Mouse (Mus musculus) kidney, adult 2 months (tissue): ENCODE measurements around the gene Kras. TPM values are rescaled to one million over a fixed set of nuclear protein-coding genes. Genes with fewer than 3 reads are reported as not detected.
A peak's percentile ranks its signal among the peaks of the same experiment; 100 is the strongest.

Experiments used
- DNase-seq: peaks from one replicate; pipeline ENCODE4 v3.0.0; 2021
- H3K27ac ChIP-seq: fragments of 200-500 bp; 2 replicates; pipeline ENCODE4 v1.5.1; 2012; ENCODE audit warnings: low read depth, low read length, control low read depth, inconsistent platforms; ENCODE audit not compliant: insufficient read depth
- H3K27me3 ChIP-seq: fragments of 200-500 bp; replicated peaks from 2 replicates; pipeline ENCODE4 v1.6.1; 2012; ENCODE audit warnings: mild to moderate bottlenecking, moderate library complexity, low read length, inconsistent platforms; ENCODE audit not compliant: control insufficient read depth, insufficient read depth
- H3K36me3 ChIP-seq: fragments of 200-500 bp; 2 replicates; pipeline ENCODE4 v1.6.1; 2012; ENCODE audit warnings: mild to moderate bottlenecking, moderate library complexity, low read length, inconsistent platforms; ENCODE audit not compliant: control insufficient read depth, insufficient read depth
- H3K4me1 ChIP-seq: fragments of 200-500 bp; 2 replicates; pipeline ENCODE4 v1.6.1; 2011; ENCODE audit warnings: low read length; ENCODE audit not compliant: control insufficient read depth, insufficient read depth
- H3K4me3 ChIP-seq: fragments of 200-500 bp; 2 replicates; pipeline ENCODE4 v1.5.1; 2011; ENCODE audit warnings: mild to moderate bottlenecking, low read depth, low read length, control low read depth; ENCODE audit not compliant: insufficient read depth
- CTCF ChIP-seq: fragments of 200-500 bp; conservative IDR thresholded peaks from 2 replicates; pipeline ENCODE4 v1.5.1; 2011; ENCODE audit warnings: low read depth, mild to moderate bottlenecking, control low read depth, low read length, moderate library complexity, mixed read lengths; ENCODE audit not compliant: insufficient read depth, insufficient read length
- POLR2A ChIP-seq: fragments of 200-500 bp; IDR thresholded peaks from one replicate; pipeline ENCODE4 v1.6.1; 2011; ENCODE audit warnings: low read depth, low read length, control low read depth
- WGBS: fragments of 180-500 bp; shearing (Covaris S2); methylation state at CpG from one replicate; pipeline ENCODE4 v1.1.7; 2018; 5-methylcytosine and 5-hydroxymethylcytosine counted together
- polyA plus RNA-seq: library from polyadenylated mRNA; depleted of rRNA; stranded (reverse); fragments of >200 nt; gene quantifications from 2 replicates; pipeline ENCODE4 v1.2.3, GENCODE M21; 2012

Kras gene
- polyA plus RNA-seq, 1 experiment = 14.3 TPM

DNA sequence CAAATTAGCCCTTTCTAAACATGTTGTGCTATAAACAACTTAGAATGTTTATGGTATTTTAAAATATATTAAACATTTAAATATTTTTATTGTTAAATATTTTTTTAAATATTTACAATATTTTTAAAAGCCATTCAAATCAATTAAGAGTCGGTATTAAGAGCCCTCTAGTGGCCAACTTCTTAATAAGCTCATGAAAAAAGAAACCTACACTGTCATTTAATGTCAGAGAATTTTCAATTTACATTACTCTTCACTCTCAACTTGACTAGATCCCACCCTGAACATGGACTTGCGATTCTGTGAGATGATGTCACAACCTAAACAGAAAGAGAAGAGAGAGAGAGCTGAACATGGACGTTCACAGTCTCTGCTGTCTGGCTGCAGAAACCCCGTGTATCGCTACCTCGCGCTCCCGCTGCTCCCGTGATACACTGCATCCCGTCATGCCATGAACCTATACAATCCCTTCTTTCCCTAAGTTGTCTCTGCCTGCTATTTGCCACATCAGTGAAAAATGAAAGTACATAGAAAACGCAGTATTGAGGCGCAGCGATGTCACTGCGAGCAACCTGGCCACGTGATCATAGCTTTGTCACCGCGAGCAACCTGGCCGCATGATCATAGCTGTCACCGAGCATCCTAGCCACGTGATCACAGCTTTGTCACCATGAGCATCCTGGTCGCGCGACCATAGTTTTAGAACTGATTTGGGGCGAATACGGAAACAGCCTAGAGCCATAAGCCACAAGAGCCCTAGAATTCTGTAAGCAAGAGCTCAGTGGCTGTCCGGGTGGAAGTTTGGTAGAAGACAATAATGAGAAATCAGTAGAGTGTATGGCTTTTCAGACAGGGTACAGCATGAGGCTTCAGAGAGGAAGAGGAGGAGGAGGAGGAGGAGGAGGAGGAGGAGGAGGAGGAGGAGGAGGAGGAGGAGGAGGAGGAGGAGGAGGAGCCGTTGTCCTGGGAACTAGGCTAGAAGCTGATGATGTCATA lies 62.6 kb downstream of the Kras start:
- DNase-seq = peak; percentile 20
- H3K27me3 ChIP-seq = no peaks in the 10 kb centered on the region
- TF ChIP-seq POLR2A = no peak
- TF ChIP-seq CTCF = no peak
- WGBS = 46% methylated on average over 27 of the region's 27 CpGs
- H3K27ac ChIP-seq = no peak overlapping the region
- no peaks in the 10 kb centered on the region for H3K4me1 ChIP-seq
- peak overlapping the region; percentile 50 for H3K4me3 ChIP-seq
- no peaks in the 10 kb centered on the region for H3K36me3 ChIP-seq

DNA sequence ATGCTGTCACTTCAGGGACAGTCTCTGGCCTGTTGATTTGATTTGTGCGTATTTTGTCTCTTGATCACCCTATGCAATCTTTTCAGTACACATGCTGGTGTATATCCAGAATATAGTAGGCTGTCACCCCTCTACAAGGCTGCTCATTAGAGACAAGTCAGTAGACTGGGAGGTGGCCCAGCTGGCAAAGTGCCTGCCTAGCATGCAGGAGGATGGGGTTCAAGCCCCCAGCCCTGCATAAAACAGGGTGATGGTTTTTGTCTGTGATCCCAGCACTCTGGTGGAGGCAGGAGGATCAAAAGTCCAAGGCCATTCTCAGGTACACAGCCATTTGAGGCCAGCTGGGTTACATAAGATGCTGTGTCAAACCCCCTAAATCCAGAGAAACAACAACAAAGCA lies 63.9 kb downstream of the Kras start:
- 95% methylated on average over 1 of the region's 1 CpGs for WGBS
- no peak overlapping the region for H3K4me3 ChIP-seq
- no peak overlapping the region for H3K27ac ChIP-seq
- no peak for DNase-seq
- no peaks in the 10 kb centered on the region for H3K27me3 ChIP-seq
- H3K36me3 ChIP-seq = no peaks in the 10 kb centered on the region
- H3K4me1 ChIP-seq = no peaks in the 10 kb centered on the region
- TF ChIP-seq CTCF (no peak), POLR2A (no peak)

DNA sequence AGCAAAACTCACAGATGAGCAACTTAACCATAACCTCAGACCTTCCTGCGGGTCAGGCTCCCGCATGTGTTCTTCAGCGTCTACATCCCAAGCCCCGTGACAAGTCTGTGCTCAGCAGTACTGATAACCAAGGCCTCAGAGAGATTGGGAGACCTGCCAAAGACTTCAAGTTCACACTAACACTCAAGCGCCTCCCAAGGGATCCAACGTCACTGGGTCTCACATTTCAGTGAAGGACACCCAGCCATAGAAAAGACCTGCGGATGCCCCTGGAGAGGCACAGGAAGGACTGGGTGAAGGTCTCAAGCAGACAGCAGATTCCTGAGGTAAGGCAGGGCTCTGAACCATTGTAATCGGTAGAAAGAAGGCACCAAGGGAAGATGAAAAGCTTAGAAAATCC lies 68.0 kb downstream of the Kras start:
- no peak overlapping the region for H3K4me3 ChIP-seq
- peak; percentile 37 for DNase-seq
- H3K36me3 ChIP-seq = no peaks in the 10 kb centered on the region
- H3K4me1 ChIP-seq = no peaks in the 10 kb centered on the region
- no peak for TF ChIP-seq CTCF
- 57% methylated on average over 8 of the region's 8 CpGs for WGBS
- H3K27me3 ChIP-seq = no peaks in the 10 kb centered on the region
- no peak overlapping the region for H3K27ac ChIP-seq

DNA sequence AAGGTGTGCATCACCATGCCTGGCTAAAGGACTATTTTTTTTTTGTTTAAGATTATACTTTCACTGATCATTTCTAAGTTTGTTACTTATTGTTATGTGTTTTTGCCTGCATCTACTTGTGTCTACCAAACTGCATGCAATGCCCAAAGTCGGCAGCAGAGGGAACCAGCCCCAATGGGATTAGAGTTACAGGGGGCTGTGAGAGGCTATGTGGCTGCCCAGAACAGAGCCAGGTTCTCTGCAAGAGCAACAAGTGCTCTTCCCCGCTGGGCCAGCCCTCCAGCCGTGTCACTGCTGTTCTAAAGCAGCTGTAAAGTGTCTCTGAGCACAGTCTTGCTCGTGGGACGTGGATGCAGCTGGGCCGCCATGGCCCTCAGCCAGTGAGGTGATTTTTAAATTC lies 70.4 kb downstream of the Kras start:
- DNase-seq = peak; percentile 40
- WGBS = 47% methylated on average over 6 of the region's 6 CpGs

DNA sequence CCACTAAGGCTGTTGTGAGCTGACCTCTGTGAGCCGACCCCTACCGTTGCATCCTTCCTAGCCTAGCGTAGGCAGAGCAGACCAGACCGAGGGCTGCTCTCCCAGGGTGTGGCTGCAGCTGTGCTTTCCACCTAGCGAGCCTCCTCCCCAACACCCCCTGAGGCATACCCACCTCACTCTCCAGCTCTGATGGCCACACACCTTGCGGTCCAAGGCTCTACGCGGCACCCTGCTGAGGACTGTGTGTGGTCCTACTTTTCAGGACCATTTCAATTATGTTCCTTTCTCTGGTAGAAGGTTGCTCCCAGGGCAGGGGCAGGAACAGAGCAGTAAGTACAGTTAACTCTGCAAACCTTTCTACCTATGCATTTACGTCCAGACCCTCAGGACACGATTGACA lies 73.6 kb downstream of the Kras start:
- WGBS = 78% methylated on average over 10 of the region's 10 CpGs
- no peak for TF ChIP-seq POLR2A
- TF ChIP-seq CTCF = no peak
- Histone ChIP-seq H3K27ac (no peak overlapping the region), H3K27me3 (no peaks in the 10 kb centered on the region), H3K4me3 (no peak overlapping the region), H3K4me1 (peaks cover 5% of the 10 kb centered on the region; the same call in 1 of the 2 replicates), H3K36me3 (no peaks in the 10 kb centered on the region)
- DNase-seq = no peak

More for the DNA sequence above, 70.4 kb downstream of the Kras start:
- no peaks in the 10 kb centered on the region for H3K36me3 ChIP-seq
- peak; percentile 68 for TF ChIP-seq CTCF
- no peak for TF ChIP-seq POLR2A
- H3K27me3 ChIP-seq = no peaks in the 10 kb centered on the region
- H3K27ac ChIP-seq = no peak overlapping the region
- no peak overlapping the region for H3K4me3 ChIP-seq
- no peaks in the 10 kb centered on the region for H3K4me1 ChIP-seq

DNA sequence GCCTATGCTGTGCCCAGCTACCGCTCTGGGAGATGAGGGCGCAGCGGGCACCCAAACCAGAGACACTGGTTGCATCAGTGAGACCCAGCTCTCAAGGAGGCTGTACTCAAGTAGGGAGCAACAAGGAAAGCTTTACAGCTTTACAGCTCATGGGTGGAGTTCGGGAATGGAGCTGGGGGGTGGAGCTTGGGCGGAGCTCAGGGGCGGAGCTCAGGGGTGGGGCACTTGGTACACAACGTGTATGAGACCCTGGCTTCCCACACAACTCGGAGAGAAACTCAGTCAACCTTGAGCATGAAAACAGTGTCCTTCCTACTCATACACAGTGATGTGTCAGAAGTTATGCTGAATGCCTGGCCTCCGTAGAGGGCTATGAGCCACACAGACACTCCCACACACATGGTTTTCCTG lies 74.5 kb downstream of the Kras start:
- H3K4me3 ChIP-seq = no peak overlapping the region
- no peak for DNase-seq
- TF ChIP-seq POLR2A (no peak), CTCF (no peak)

DNA sequence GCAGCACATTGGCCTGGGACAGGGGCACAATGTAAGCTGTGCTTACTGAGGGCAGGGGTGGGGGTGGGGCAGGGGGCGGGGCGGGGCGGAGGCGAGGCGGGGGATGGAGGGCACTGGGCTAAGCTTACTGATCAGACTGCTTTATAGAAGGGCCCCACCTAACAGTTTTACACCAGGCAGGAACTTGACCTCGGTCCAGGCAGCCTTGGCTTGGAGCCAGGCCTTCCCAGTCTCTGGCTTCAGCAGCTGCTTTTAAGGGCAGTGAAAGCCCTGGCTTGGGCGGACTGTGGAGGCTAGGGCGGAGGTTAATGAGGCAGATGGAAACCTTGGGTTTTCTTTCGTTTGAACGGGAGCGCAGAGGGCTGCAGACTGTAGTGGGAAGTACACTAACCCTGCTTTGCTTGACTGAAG lies 76.3 kb downstream of the Kras start:
- WGBS = 4% methylated on average over 11 of the region's 11 CpGs
- peak; percentile 95 for DNase-seq
- Histone ChIP-seq H3K27me3 (no peaks in the 10 kb centered on the region), H3K36me3 (no peaks in the 10 kb centered on the region), H3K27ac (no peak overlapping the region), H3K4me3 (no peak overlapping the region), H3K4me1 (peaks cover 5% of the 10 kb centered on the region; the same call in 1 of the 2 replicates)
- no peak for TF ChIP-seq CTCF
- TF ChIP-seq POLR2A = no peak

More for the DNA sequence above, 74.5 kb downstream of the Kras start:
- Histone ChIP-seq H3K27me3 (no peaks in the 10 kb centered on the region), H3K27ac (no peak overlapping the region), H3K36me3 (no peaks in the 10 kb centered on the region), H3K4me1 (peaks cover 5% of the 10 kb centered on the region; the same call in 1 of the 2 replicates)
- WGBS = 34% methylated on average over 9 of the region's 9 CpGs
